Mouse (Mus musculus) liver, embryonic 14.5 days (tissue): Measurements from ENCODE around the gene Gstm1.

ENCODE experiments used
- CTCF ChIP-seq: IDR thresholded peaks from 2 replicates; pipeline ENCODE4 v1.5.1; 2016; ENCODE audit warnings: antibody characterized with exemption, low read depth, control low read depth
- EP300 ChIP-seq: IDR thresholded peaks from 2 replicates; pipeline ENCODE4 v1.6.1; 2016; ENCODE audit warnings: antibody characterized with exemption, low read depth

DNA sequence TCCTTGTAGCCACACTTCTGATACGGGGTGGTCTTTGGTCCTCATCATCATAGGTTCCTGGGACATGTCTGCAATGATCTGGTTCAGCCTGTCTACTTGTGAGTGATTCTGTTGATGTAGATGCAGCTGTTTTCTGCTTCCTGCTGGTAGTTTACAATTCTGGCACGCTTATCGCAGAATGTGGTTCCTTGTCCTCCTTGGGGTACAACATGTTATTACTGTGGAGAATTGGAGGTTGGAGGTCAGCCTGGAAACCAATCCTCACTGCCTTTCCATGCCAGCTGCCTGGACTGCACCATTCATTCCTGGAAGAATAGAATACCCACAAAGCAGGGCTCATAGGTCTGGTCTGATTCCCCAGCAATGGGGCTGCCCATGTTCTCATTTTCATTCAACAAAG is 18.3 kb downstream of the Gstm1 start:
- no peak for TF ChIP-seq EP300
- TF ChIP-seq CTCF = no peak
